Mouse (Mus musculus): Measurements from ENCODE around the gene Ttc25. TPM values are rescaled to one million over a fixed set of nuclear protein-coding genes. Genes with fewer than 3 reads are reported as not detected.

The Ttc25 gene
- polyA plus RNA-seq, 1 experiment from 2014 or later = 2.7 TPM

GRCm38 (mm10) chr11:100561748-100562147, 16.3 kb downstream of the Ttc25 start:
- Histone ChIP-seq H3K4me3 (replicated peaks; ENCODE audit: low read length) (no peak overlapping the region), H3K9ac (no peak overlapping the region), H3K9me3 (ENCODE audit: control insufficient read depth, low read length) (no peaks in the 10 kb centered on the region), H3K36me3 (replicated peaks; ENCODE audit: control insufficient read depth, insufficient read depth) (no peaks in the 10 kb centered on the region), H3K27me3 (ENCODE audit: control insufficient read depth, insufficient read depth, low read length) (no peaks in the 10 kb centered on the region), H3K27ac (no peak overlapping the region), H3K4me1 (replicated peaks; ENCODE audit: control insufficient read depth, insufficient read depth, low read length) (no peaks in the 10 kb centered on the region), H3K4me2 (replicated peaks) (no peak overlapping the region)
- WGBS = 56% methylated on average over 5 of the region's 5 CpGs
- no peak for DNase-seq (ENCODE audit: low spot score)
- no peak for ATAC-seq (ENCODE audit: low FRiP score)

DNA sequence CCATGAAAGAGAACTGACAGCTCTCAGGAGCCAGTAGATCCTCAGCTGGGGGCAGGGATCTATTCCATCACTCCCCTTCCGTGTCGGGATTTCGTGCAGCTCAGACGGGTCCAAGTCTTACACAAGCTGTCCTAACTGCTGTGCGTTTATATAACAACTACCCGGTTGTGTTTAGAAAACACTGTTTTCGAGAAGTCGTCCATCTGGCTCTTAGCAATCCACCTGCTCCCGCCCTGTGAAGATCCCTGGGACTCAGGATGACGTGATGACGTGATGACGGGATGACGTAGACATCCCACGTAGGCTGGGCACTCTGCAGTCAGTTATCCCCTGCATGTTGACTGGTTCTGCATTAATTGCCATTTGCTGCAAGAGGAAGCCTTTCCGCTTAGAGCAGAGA, 18.9 kb downstream of the Ttc25 start:
- no peaks in the 10 kb centered on the region for H3K4me1 ChIP-seq (replicated peaks; ENCODE audit: control insufficient read depth, insufficient read depth, low read length)
- H3K27me3 ChIP-seq (ENCODE audit: control insufficient read depth, insufficient read depth, low read length) = no peaks in the 10 kb centered on the region
- 81% methylated on average over 15 of the region's 15 CpGs for WGBS
- H3K9ac ChIP-seq = no peak overlapping the region
- no peaks in the 10 kb centered on the region for H3K9me3 ChIP-seq (ENCODE audit: control insufficient read depth, low read length)
- no peak overlapping the region for H3K4me2 ChIP-seq (replicated peaks)
- H3K36me3 ChIP-seq (replicated peaks; ENCODE audit: control insufficient read depth, insufficient read depth) = no peaks in the 10 kb centered on the region
- ATAC-seq (ENCODE audit: low FRiP score) (no peak), DNase-seq (ENCODE audit: low spot score) (no peak)
- no peak overlapping the region for H3K27ac ChIP-seq
- no peak overlapping the region for H3K4me3 ChIP-seq (replicated peaks; ENCODE audit: low read length)

- ATAC-seq (ENCODE audit: low FRiP score) = no peak
- 86% methylated on average over 6 of the region's 6 CpGs for WGBS
- Histone ChIP-seq H3K27me3 (ENCODE audit: control insufficient read depth, insufficient read depth, low read length) (no peaks in the 10 kb centered on the region), H3K4me3 (replicated peaks; ENCODE audit: low read length) (no peak overlapping the region), H3K27ac (no peak overlapping the region), H3K4me2 (replicated peaks) (no peak overlapping the region), H3K36me3 (replicated peaks; ENCODE audit: control insufficient read depth, insufficient read depth) (no peaks in the 10 kb centered on the region), H3K9ac (no peak overlapping the region), H3K4me1 (replicated peaks; ENCODE audit: control insufficient read depth, insufficient read depth, low read length) (no peaks in the 10 kb centered on the region), H3K9me3 (ENCODE audit: control insufficient read depth, low read length) (no peaks in the 10 kb centered on the region)
- no peak for DNase-seq (ENCODE audit: low spot score)
Measured at GRCm38 (mm10) chr11:100564703-100565102, 19.3 kb downstream of the Ttc25 start.

- no peak overlapping the region for H3K27ac ChIP-seq
- no peaks in the 10 kb centered on the region for H3K36me3 ChIP-seq (replicated peaks; ENCODE audit: control insufficient read depth, insufficient read depth)
- H3K4me3 ChIP-seq (replicated peaks; ENCODE audit: low read length) = no peak overlapping the region
- ATAC-seq (ENCODE audit: low FRiP score) = no peak
- DNase-seq (ENCODE audit: low spot score) = no peak
- H3K27me3 ChIP-seq (ENCODE audit: control insufficient read depth, insufficient read depth, low read length) = no peaks in the 10 kb centered on the region
- 84% methylated on average over 5 of the region's 5 CpGs for whole genome bisulfite sequencing
- peaks cover 4% of the 10 kb centered on the region; the same call in 1 of the 2 replicates for H3K4me1 ChIP-seq (replicated peaks; ENCODE audit: control insufficient read depth, insufficient read depth, low read length)
- no peaks in the 10 kb centered on the region for H3K9me3 ChIP-seq (ENCODE audit: control insufficient read depth, low read length)
- no peak overlapping the region for H3K4me2 ChIP-seq (replicated peaks)
- H3K9ac ChIP-seq = no peak overlapping the region
Measured at GRCm38 (mm10) chr11:100567229-100567628, 21.8 kb downstream of the Ttc25 start.

GRCm38 (mm10) chr11:100567815-100568245, 22.4 kb downstream of the Ttc25 start:
- no peak overlapping the region for H3K4me3 ChIP-seq (replicated peaks; ENCODE audit: low read length)
- DNase-seq (ENCODE audit: low spot score) (no peak), ATAC-seq (ENCODE audit: low FRiP score) (no peak)
- H3K27ac ChIP-seq = no peak overlapping the region
- peaks cover 4% of the 10 kb centered on the region; the same call in 1 of the 2 replicates for H3K4me1 ChIP-seq (replicated peaks; ENCODE audit: control insufficient read depth, insufficient read depth, low read length)
- no peaks in the 10 kb centered on the region for H3K9me3 ChIP-seq (ENCODE audit: control insufficient read depth, low read length)
- no peaks in the 10 kb centered on the region for H3K27me3 ChIP-seq (ENCODE audit: control insufficient read depth, insufficient read depth, low read length)
- H3K9ac ChIP-seq = no peak overlapping the region
- no peaks in the 10 kb centered on the region for H3K36me3 ChIP-seq (replicated peaks; ENCODE audit: control insufficient read depth, insufficient read depth)
- WGBS = 60% methylated on average over 9 of the region's 9 CpGs
- no peak overlapping the region for H3K4me2 ChIP-seq (replicated peaks)

- Histone ChIP-seq H3K9ac (no peak overlapping the region), H3K4me3 (replicated peaks; ENCODE audit: low read length) (no peak overlapping the region), H3K27ac (no peak overlapping the region), H3K9me3 (ENCODE audit: control insufficient read depth, low read length) (no peaks in the 10 kb centered on the region), H3K27me3 (ENCODE audit: control insufficient read depth, insufficient read depth, low read length) (no peaks in the 10 kb centered on the region), H3K4me1 (replicated peaks; ENCODE audit: control insufficient read depth, insufficient read depth, low read length) (peaks cover 4% of the 10 kb centered on the region; the same call in 1 of the 2 replicates), H3K36me3 (replicated peaks; ENCODE audit: control insufficient read depth, insufficient read depth) (no peaks in the 10 kb centered on the region), H3K4me2 (replicated peaks) (no peak overlapping the region)
- ATAC-seq (ENCODE audit: low FRiP score) (no peak), DNase-seq (ENCODE audit: low spot score) (no peak)
- 87% methylated on average over 8 of the region's 8 CpGs for WGBS
Measured at GRCm38 (mm10) chr11:100568692-100569091, 23.3 kb downstream of the Ttc25 start.

DNA sequence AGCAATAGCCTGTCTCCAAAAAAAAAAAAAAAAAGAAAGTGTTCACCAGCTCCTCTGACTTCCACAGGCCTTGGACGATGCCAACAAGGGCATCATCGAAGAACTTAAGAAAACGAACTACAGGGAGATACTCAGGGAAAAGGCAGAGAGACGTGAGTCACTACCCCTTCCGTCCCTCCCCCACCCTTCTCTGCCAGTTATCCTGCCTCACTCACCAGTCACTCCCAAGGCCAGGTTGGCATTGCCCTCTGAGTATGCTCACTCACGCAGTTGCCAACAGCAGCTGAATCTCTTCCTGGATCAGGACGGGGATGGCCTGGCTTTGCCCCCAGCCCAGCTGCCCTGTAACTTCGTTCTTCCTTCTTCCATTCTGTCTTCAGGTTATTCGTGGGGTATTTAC, 24.4 kb downstream of the Ttc25 start:
- ATAC-seq (ENCODE audit: low FRiP score) (no peak), DNase-seq (ENCODE audit: low spot score) (no peak)
- Histone ChIP-seq H3K9me3 (ENCODE audit: control insufficient read depth, low read length) (no peaks in the 10 kb centered on the region), H3K36me3 (replicated peaks; ENCODE audit: control insufficient read depth, insufficient read depth) (no peaks in the 10 kb centered on the region), H3K27me3 (ENCODE audit: control insufficient read depth, insufficient read depth, low read length) (no peaks in the 10 kb centered on the region), H3K9ac (no peak overlapping the region), H3K27ac (no peak overlapping the region), H3K4me3 (replicated peaks; ENCODE audit: low read length) (no peak overlapping the region), H3K4me1 (replicated peaks; ENCODE audit: control insufficient read depth, insufficient read depth, low read length) (peaks cover 4% of the 10 kb centered on the region; the same call in 1 of the 2 replicates), H3K4me2 (replicated peaks) (no peak overlapping the region)
- WGBS = 69% methylated on average over 9 of the region's 9 CpGs

- Histone ChIP-seq H3K27ac (no peak overlapping the region), H3K36me3 (replicated peaks; ENCODE audit: control insufficient read depth, insufficient read depth) (no peaks in the 10 kb centered on the region)
- ATAC-seq (ENCODE audit: low FRiP score) = peak; percentile 55
Measured at GRCm38 (mm10) chr11:100570430-100571201, 25.2 kb downstream of the Ttc25 start.

GRCm38 (mm10) chr11:100571202-100571567, 25.8 kb downstream of the Ttc25 start:
- Histone ChIP-seq H3K9ac (peak overlapping the region; percentile 51), H3K4me3 (replicated peaks; ENCODE audit: low read length) (peak overlapping the region; percentile 16), H3K4me2 (replicated peaks) (peak overlapping the region; percentile 56), H3K27ac (no peak overlapping the region), H3K27me3 (ENCODE audit: control insufficient read depth, insufficient read depth, low read length) (no peaks in the 10 kb centered on the region), H3K4me1 (replicated peaks; ENCODE audit: control insufficient read depth, insufficient read depth, low read length) (peaks cover 4% of the 10 kb centered on the region; the same call in 1 of the 2 replicates), H3K36me3 (replicated peaks; ENCODE audit: control insufficient read depth, insufficient read depth) (no peaks in the 10 kb centered on the region), H3K9me3 (ENCODE audit: control insufficient read depth, low read length) (no peaks in the 10 kb centered on the region)
- ATAC-seq (ENCODE audit: low FRiP score) (peak; percentile 62; the same call in 1 of the 2 replicates), DNase-seq (ENCODE audit: low spot score) (no peak)
- WGBS = 11% methylated on average over 16 of the region's 16 CpGs

More at GRCm38 (mm10) chr11:100570430-100571201, 25.2 kb downstream of the Ttc25 start:
- WGBS = 13% methylated on average over 8 of the region's 8 CpGs
- Histone ChIP-seq H3K27me3 (ENCODE audit: control insufficient read depth, insufficient read depth, low read length) (no peaks in the 10 kb centered on the region), H3K9me3 (ENCODE audit: control insufficient read depth, low read length) (no peaks in the 10 kb centered on the region), H3K4me3 (replicated peaks; ENCODE audit: low read length) (peak overlapping the region; percentile 16), H3K9ac (peak overlapping the region; percentile 51), H3K4me2 (replicated peaks) (peak overlapping the region; percentile 56), H3K4me1 (replicated peaks; ENCODE audit: control insufficient read depth, insufficient read depth, low read length) (peaks cover 4% of the 10 kb centered on the region; the same call in 1 of the 2 replicates)
- DNase-seq (ENCODE audit: low spot score) = peak; percentile 84

Data from hindbrain, embryonic 14.5 days (tissue).